Comparison of ENCODE assay signal across 9 mouse cellular contexts in the genomic region with DNA sequence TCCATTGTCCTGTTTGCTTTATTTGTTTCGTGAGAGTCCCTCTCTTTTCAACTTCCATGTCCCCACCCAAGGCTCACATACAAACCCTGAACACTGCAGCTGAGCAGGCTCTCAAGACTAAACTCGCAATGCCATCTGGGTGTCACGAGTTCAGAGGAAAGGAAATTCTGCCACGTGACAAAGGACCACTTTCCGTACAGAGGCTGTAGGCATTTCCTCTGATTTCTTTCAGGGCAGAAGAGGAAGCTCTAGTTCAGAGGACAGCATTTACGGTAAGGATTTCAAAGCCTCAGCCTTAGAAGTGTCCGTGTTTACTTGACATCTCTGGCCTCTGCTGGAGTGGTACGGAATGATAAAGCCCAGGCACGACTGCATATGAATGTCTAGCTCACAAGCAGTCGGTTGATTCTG. TPM values are rescaled to one million over a fixed set of nuclear protein-coding genes. Genes with fewer than 3 reads are reported as not detected.
DNase-seq lines count a peak whose midpoint lies in the region; ATAC-seq and TF ChIP-seq lines count a peak whose summit lies in the region.
"Had no signal": no experiment of that assay in that cellular context is flagged by ENCODE, and none has a peak within 500 bp of the region (broad histone marks: within the 10 kb centered on the region; RNA-seq: fewer than 3 reads in every experiment).

No protein-coding gene starts in this region.

- H3K27ac ChIP-seq in intestine, embryonic 14.5 days (ENCODE audit: low read depth): peak overlapping the region; percentile 63; the same call in 1 of the 2 replicates
- no peak overlapping the region for H3K27ac ChIP-seq in intestine, postnatal 0 days (ENCODE audit: low read depth, low read length)
- H3K27ac ChIP-seq in embryonic facial prominence, embryonic 14.5 days (replicated peaks; ENCODE audit: low read depth, low read length): 0 out of 2 replicates have a peak overlapping the region, but pooled peaks have one; percentile 7
- H3K27ac ChIP-seq in limb, embryonic 10.5 days: peak overlapping the region; percentile 50

- H3K9ac ChIP-seq in intestine, embryonic 14.5 days (ENCODE audit: low read length): no peak overlapping the region
- H3K9ac ChIP-seq in intestine, postnatal 0 days (ENCODE audit: low read depth, low read length): no peak overlapping the region
- no peak overlapping the region for H3K9ac ChIP-seq in embryonic facial prominence, embryonic 14.5 days (ENCODE audit: low read depth, low read length)

- H3K27me3 ChIP-seq in intestine, embryonic 14.5 days (replicated peaks; ENCODE audit: control insufficient read depth, insufficient read depth, low read length): no peaks in the 10 kb centered on the region
- H3K27me3 ChIP-seq in intestine, postnatal 0 days (replicated peaks; ENCODE audit: control insufficient read depth, insufficient read depth, low read length): no peaks in the 10 kb centered on the region
- no peaks in the 10 kb centered on the region for H3K27me3 ChIP-seq in embryonic facial prominence, embryonic 14.5 days (replicated peaks; ENCODE audit: control insufficient read depth, insufficient read depth, low read length)
- no peaks in the 10 kb centered on the region for H3K27me3 ChIP-seq in limb, embryonic 10.5 days (ENCODE audit: low read depth, poor library complexity, severe bottlenecking)

- 21% methylated on average over 10 of the region's 10 CpGs for WGBS in intestine, embryonic 14.5 days
- 42% methylated on average over 10 of the region's 10 CpGs for WGBS in intestine, postnatal 0 days
- 37% methylated on average over 10 of the region's 10 CpGs for WGBS in embryonic facial prominence, embryonic 14.5 days
- WGBS in limb, embryonic 10.5 days: 59% methylated on average over 10 of the region's 10 CpGs

- H3K4me3 ChIP-seq in intestine, embryonic 14.5 days (ENCODE audit: low read depth, low read length): no peak overlapping the region
- no peak overlapping the region for H3K4me3 ChIP-seq in intestine, postnatal 0 days (ENCODE audit: low read depth, low read length)
- no peak overlapping the region for H3K4me3 ChIP-seq in embryonic facial prominence, embryonic 14.5 days (ENCODE audit: low read depth, low read length)
- H3K4me3 ChIP-seq in limb, embryonic 10.5 days: no peak overlapping the region

- no peak for TF ChIP-seq CTCF in intestine, postnatal 0 days (IDR thresholded peaks at IDR 0.05; ENCODE audit: low read depth)

- H3K4me1 ChIP-seq in intestine, embryonic 14.5 days (replicated peaks; ENCODE audit: control insufficient read depth, insufficient read depth, low read length): peaks cover 30% of the 10 kb centered on the region
- H3K4me1 ChIP-seq in intestine, postnatal 0 days (replicated peaks; ENCODE audit: control insufficient read depth, insufficient read depth, low read length): 0 out of 2 replicates have a peak, but pooled peaks cover 2% of the 10 kb centered on the region
- peaks cover 11% of the 10 kb centered on the region; the same call in 1 of the 2 replicates for H3K4me1 ChIP-seq in embryonic facial prominence, embryonic 14.5 days (ENCODE audit: control insufficient read depth, insufficient read depth, low read length)
- H3K4me1 ChIP-seq in limb, embryonic 10.5 days: peaks cover 37% of the 10 kb centered on the region

- no peak for ATAC-seq in intestine, embryonic 14.5 days (replicated peaks; ENCODE audit: low FRiP score, low TSS enrichment, low read depth)
- ATAC-seq in intestine, postnatal 0 days: no peak
- no peak for ATAC-seq in embryonic facial prominence, embryonic 14.5 days (ENCODE audit: low read depth)
- ATAC-seq in neutrophil, adult 5-6 weeks (ENCODE audit: extremely low read depth, insufficient number of reproducible peaks, low FRiP score, poor library complexity, severe bottlenecking): peak; percentile 82

- H3K4me2 ChIP-seq in intestine, embryonic 14.5 days (ENCODE audit: low read length): no peak overlapping the region
- no peak overlapping the region for H3K4me2 ChIP-seq in intestine, postnatal 0 days (replicated peaks; ENCODE audit: low read depth)
- H3K4me2 ChIP-seq in embryonic facial prominence, embryonic 14.5 days (ENCODE audit: low read depth, low read length): no peak overlapping the region

- H3K36me3 ChIP-seq in intestine, embryonic 14.5 days (ENCODE audit: control insufficient read depth, insufficient read depth, low read length): 0 out of 2 replicates have a peak, but pooled peaks cover 3% of the 10 kb centered on the region
- no peaks in the 10 kb centered on the region; the same call in 1 of the 2 replicates for H3K36me3 ChIP-seq in intestine, postnatal 0 days (ENCODE audit: control insufficient read depth, insufficient read depth)
- H3K36me3 ChIP-seq in embryonic facial prominence, embryonic 14.5 days (ENCODE audit: control insufficient read depth, insufficient read depth, low read length): peaks cover 9% of the 10 kb centered on the region; the same call in 1 of the 2 replicates
- peaks cover 6% of the 10 kb centered on the region; the same call in 1 of the 2 replicates for H3K36me3 ChIP-seq in limb, embryonic 10.5 days

- no peaks in the 10 kb centered on the region for H3K9me3 ChIP-seq in intestine, embryonic 14.5 days (ENCODE audit: control insufficient read depth, low read length)
- no peaks in the 10 kb centered on the region for H3K9me3 ChIP-seq in intestine, postnatal 0 days (ENCODE audit: control insufficient read depth)
- H3K9me3 ChIP-seq in embryonic facial prominence, embryonic 14.5 days (ENCODE audit: control insufficient read depth, low read length): no peaks in the 10 kb centered on the region
- no peaks in the 10 kb centered on the region for H3K9me3 ChIP-seq in limb, embryonic 10.5 days (replicated peaks)

- DNase-seq in intestine, embryonic 14.5 days (ENCODE audit: low spot score): no peak
- peak; percentile 56 for DNase-seq in embryonic facial prominence, embryonic 14.5 days (ENCODE audit: low spot score)
- DNase-seq in limb, embryonic 10.5 days (ENCODE audit: low spot score): no peak
- DNase-seq in testis, postnatal 14 days (ENCODE audit: low spot score): no peak
- DNase-seq in cerebellum, postnatal 4 days (ENCODE audit: low spot score in 2 of 2): no peak
- no peak for DNase-seq in urinary bladder, adult 18-20 months (ENCODE audit: low spot score in 2 of 2)

RNA-seq across cellular contexts. Expression of a gene that starts 29.9 kb away (rescaled TPM):
- polyA plus RNA-seq in intestine, embryonic 14.5 days (2014; fragmentation: Nextera tagmentation; extraction: Ambion mirVana): 37.0 and 39.4 TPM in 2 replicates
- 16.0 and 16.1 TPM in 2 replicates for polyA plus RNA-seq in intestine, postnatal 0 days (2015; fragmentation: Nextera tagmentation; extraction: Ambion mirVana)
- 49.7 and 53.0 TPM in 2 replicates for polyA plus RNA-seq in embryonic facial prominence, embryonic 14.5 days (2014; fragmentation: Nextera tagmentation; extraction: Ambion mirVana)
- polyA plus RNA-seq in limb, embryonic 10.5 days (2016; fragmentation: Nextera tagmentation; extraction: Ambion mirVana): 9.8 and 14.1 TPM in 2 replicates
- total RNA-seq in neutrophil, adult 5-6 weeks (2017): 131 and 138 TPM in 2 replicates
- total RNA-seq: MEL had no signal
